Mouse (Mus musculus) embryonic facial prominence, embryonic 14.5 days (tissue): Measurements from ENCODE around the gene Tfpi. TPM values are rescaled to one million over a fixed set of nuclear protein-coding genes. Genes with fewer than 3 reads are reported as not detected.

Source experiments
- ATAC-seq: fragments of 200-750 bp; cut with Nextera tagmentation; 2 replicates; pipeline ENCODE4 v1.8.0; 2017; ENCODE audit warnings: low read depth, moderate number of reproducible peaks, moderate TSS enrichment
- DNase-seq: peaks from one replicate; pipeline ENCODE4 v3.0.0-alpha.2; 2015; ENCODE audit warnings: low spot score
- H3K27ac ChIP-seq: fragments of 300-500 bp; sonication (generic); replicated peaks from 2 replicates; pipeline ENCODE4 v1.5.1; 2014; ENCODE audit warnings: low read depth, mild to moderate bottlenecking, low read length, moderate library complexity
- H3K27me3 ChIP-seq: fragments of 300-500 bp; sonication (generic); replicated peaks from 2 replicates; pipeline ENCODE4 v1.6.1; 2014; ENCODE audit warnings: low read length; ENCODE audit not compliant: control insufficient read depth, insufficient read depth
- H3K36me3 ChIP-seq: fragments of 300-500 bp; sonication (generic); 2 replicates; pipeline ENCODE4 v1.6.1; 2014; ENCODE audit warnings: low read length, mixed read lengths; ENCODE audit not compliant: control insufficient read depth, insufficient read depth
- H3K4me1 ChIP-seq: fragments of 300-500 bp; sonication (generic); 2 replicates; pipeline ENCODE4 v1.6.1; 2014; ENCODE audit warnings: antibody characterized with exemption, low read length; ENCODE audit not compliant: control insufficient read depth, insufficient read depth
- H3K4me2 ChIP-seq: fragments of 300-500 bp; sonication (generic); 2 replicates; pipeline ENCODE4 v1.6.1; 2014; ENCODE audit warnings: low read depth, mild to moderate bottlenecking, low read length, moderate library complexity, mixed read lengths
- H3K4me3 ChIP-seq: fragments of 300-500 bp; sonication (generic); 2 replicates; pipeline ENCODE4 v1.5.1; 2014; ENCODE audit warnings: low read depth, mild to moderate bottlenecking, low read length
- H3K9ac ChIP-seq: fragments of 300-500 bp; sonication (generic); 2 replicates; pipeline ENCODE4 v1.6.1; 2014; ENCODE audit warnings: low read depth, mild to moderate bottlenecking, low read length, moderate library complexity, mixed read lengths
- H3K9me3 ChIP-seq: fragments of 300-500 bp; sonication (generic); 2 replicates; pipeline ENCODE4 v1.6.1; 2016; ENCODE audit warnings: low read length; ENCODE audit not compliant: control insufficient read depth
- WGBS: fragments of 180-500 bp; shearing (Covaris S2); extraction: QIAGEN DNeasy Blood & Tissue Kit; methylation state at CpG from one replicate; pipeline ENCODE4 v1.1.7; 2014; 5-methylcytosine and 5-hydroxymethylcytosine counted together
- polyA plus RNA-seq: library from polyadenylated mRNA; unstranded; fragments of >200 nt; fragmentation: Nextera tagmentation; extraction: Ambion mirVana; gene quantifications from 2 replicates; pipeline ENCODE4 v1.2.1, GENCODE M21; 2014

Gene Tfpi
- polyA plus RNA-seq, 1 experiment from 2014 or later: 44.5 TPM

- Histone ChIP-seq H3K9ac (no peak overlapping the region), H3K27me3 (no peaks in the 10 kb centered on the region), H3K4me3 (no peak overlapping the region), H3K9me3 (no peaks in the 10 kb centered on the region), H3K4me2 (no peak overlapping the region), H3K27ac (no peak overlapping the region), H3K36me3 (no peaks in the 10 kb centered on the region), H3K4me1 (peaks cover 5% of the 10 kb centered on the region)
- no peak for DNase-seq
- ATAC-seq: no peak
- WGBS: 78% methylated on average over 4 of the region's 4 CpGs
Measured at GRCm38 (mm10) chr2:84383828-84384227, 92.7 kb downstream of the Tfpi start.

Other genes starting within 250 kb of the Tfpi start
- gene Calcrl, start 51.4 kb downstream of the Tfpi start, polyA plus RNA-seq: 23.3 and 25.2 TPM in 2 replicates
- gene Ctnnd1, start 174.0 kb upstream of the Tfpi start, polyA plus RNA-seq: 48.9 and 49.0 TPM in 2 replicates
- gene Btbd18, start 182.3 kb upstream of the Tfpi start, polyA plus RNA-seq: 0.14 TPM in 1 of 2 replicates, not detected in the other
- 237 and 272 TPM in 2 replicates for gene Selenoh, start 194.0 kb upstream of the Tfpi start, polyA plus RNA-seq
- gene Gm28635, start 201.3 kb upstream of the Tfpi start, polyA plus RNA-seq: not detected in 2 replicates
- gene Med19, start 201.6 kb upstream of the Tfpi start, polyA plus RNA-seq: 28.4 and 28.8 TPM in 2 replicates
- gene Tmx2, start 202.4 kb upstream of the Tfpi start, polyA plus RNA-seq: 99.0 and 103 TPM in 2 replicates
- gene Zdhhc5, start 238.4 kb upstream of the Tfpi start, polyA plus RNA-seq: 31.4 and 31.6 TPM in 2 replicates